Mouse (Mus musculus) kidney, embryonic 16.5 days (tissue): Measurements from ENCODE around the gene Dock6. TPM values are rescaled to one million over a fixed set of nuclear protein-coding genes. Genes with fewer than 3 reads are reported as not detected.
"Not testable (repeated sequence)": the region's sequence is repeated elsewhere in the genome, so short reads cannot be mapped to it uniquely, and the experiment has no call there.

Experiments used
- ATAC-seq: fragments of 200-750 bp; cut with Nextera tagmentation; 2 replicates; pipeline ENCODE4 v1.8.0; 2017; ENCODE audit warnings: moderate TSS enrichment; ENCODE audit not compliant: low FRiP score, low TSS enrichment
- H3K27ac ChIP-seq: fragments of 300-500 bp; sonication (generic); 2 replicates; pipeline ENCODE4 v1.5.1; 2014; ENCODE audit warnings: low read length
- H3K27me3 ChIP-seq: fragments of 300-500 bp; sonication (generic); 2 replicates; pipeline ENCODE4 v1.6.1; 2014; ENCODE audit warnings: low read length, control low read depth, mixed read lengths; ENCODE audit not compliant: insufficient read depth
- H3K36me3 ChIP-seq: fragments of 300-500 bp; sonication (generic); 2 replicates; pipeline ENCODE4 v1.6.1; 2014; ENCODE audit warnings: low read length, control low read depth, mixed read lengths; ENCODE audit not compliant: insufficient read depth
- H3K4me1 ChIP-seq: fragments of 300-500 bp; sonication (generic); 2 replicates; pipeline ENCODE4 v1.6.1; 2014; ENCODE audit warnings: low read length, control low read depth, mixed read lengths; ENCODE audit not compliant: insufficient read depth
- H3K4me2 ChIP-seq: fragments of 300-500 bp; sonication (generic); replicated peaks from 2 replicates; pipeline ENCODE4 v1.6.1; 2014; ENCODE audit warnings: low read depth, low read length
- H3K4me3 ChIP-seq: fragments of 300-500 bp; sonication (generic); 2 replicates; pipeline ENCODE4 v1.5.1; 2014; ENCODE audit warnings: mild to moderate bottlenecking, low read length
- H3K9ac ChIP-seq: fragments of 300-500 bp; sonication (generic); replicated peaks from 2 replicates; pipeline ENCODE4 v1.6.1; 2014; ENCODE audit warnings: low read length
- H3K9me3 ChIP-seq: fragments of 300-500 bp; sonication (generic); 2 replicates; pipeline ENCODE4 v1.6.1; 2016; ENCODE audit warnings: low read length, control low read depth
- WGBS: fragments of 180-500 bp; shearing (Covaris S2); extraction: QIAGEN DNeasy Blood & Tissue Kit; methylation state at CpG from one replicate; pipeline ENCODE4 v1.1.7; 2014; 5-methylcytosine and 5-hydroxymethylcytosine counted together
- polyA plus RNA-seq: library from polyadenylated mRNA; unstranded; fragments of >200 nt; fragmentation: Nextera tagmentation; extraction: Ambion mirVana; gene quantifications from 2 replicates; pipeline ENCODE4 v1.2.1, GENCODE M21; 2015

Dock6 gene
- polyA plus RNA-seq, 1 experiment from 2014 or later, result 46.8 TPM

DNA sequence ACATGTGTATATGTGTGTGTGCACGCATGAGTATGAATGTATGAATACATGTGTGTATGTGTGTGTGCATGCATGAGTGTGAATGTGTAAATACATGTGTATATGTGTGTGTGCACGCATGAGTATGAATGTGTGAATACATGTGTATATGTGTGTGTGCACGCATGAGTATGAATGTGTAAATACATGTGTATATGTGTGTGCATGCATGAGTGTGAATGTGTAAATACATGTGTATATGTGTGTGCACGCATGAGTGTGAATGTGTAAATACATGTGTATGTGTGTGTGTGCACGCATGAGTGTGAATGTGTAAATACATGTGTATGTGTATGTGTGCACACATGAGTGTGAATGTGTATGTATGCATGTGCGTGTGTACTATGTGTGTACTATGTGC is 58.9 kb downstream of the Dock6 start:
- H3K27me3 ChIP-seq, H3K4me3 ChIP-seq, H3K9me3 ChIP-seq, ATAC-seq, H3K4me2 ChIP-seq, H3K9ac ChIP-seq, H3K27ac ChIP-seq: not testable (repeated sequence)
- H3K36me3 ChIP-seq, result peaks cover 39% of the 10 kb centered on the region
- WGBS, result 97% methylated on average over 6 of the region's 6 CpGs
- peaks cover 39% of the 10 kb centered on the region for H3K4me1 ChIP-seq

DNA sequence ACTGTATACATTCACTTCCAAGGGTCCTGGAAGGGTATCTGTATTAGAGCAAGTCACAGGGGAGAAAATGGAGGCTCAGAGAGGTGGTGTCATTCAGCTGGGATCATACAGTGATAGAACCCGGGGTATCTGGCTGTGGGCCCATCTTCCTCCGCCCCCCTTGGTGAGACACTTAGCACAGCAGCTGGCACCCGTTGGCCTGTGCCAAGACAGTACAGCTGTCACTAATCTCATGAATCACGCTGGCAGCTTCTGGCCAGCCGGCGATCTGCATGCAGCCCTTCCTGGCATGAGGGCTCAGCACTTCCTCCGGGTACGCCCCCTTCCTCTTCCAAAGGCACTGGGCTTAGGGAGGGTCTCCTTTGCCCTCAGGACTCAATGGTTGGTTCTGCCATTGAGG is 59.8 kb downstream of the Dock6 start:
- H3K4me1 ChIP-seq, result peaks cover 45% of the 10 kb centered on the region
- no peak overlapping the region for H3K9ac ChIP-seq
- peak overlapping the region; percentile 41 for H3K27ac ChIP-seq
- H3K9me3 ChIP-seq, result no peaks in the 10 kb centered on the region
- 29% methylated on average over 8 of the region's 8 CpGs for WGBS
- peaks cover 40% of the 10 kb centered on the region for H3K36me3 ChIP-seq
- peak overlapping the region; percentile 29 for H3K4me2 ChIP-seq
- no peaks in the 10 kb centered on the region for H3K27me3 ChIP-seq
- H3K4me3 ChIP-seq, result 0 out of 2 replicates have a peak overlapping the region, but pooled peaks have one; percentile 7
- peak; percentile 26 for ATAC-seq

DNA sequence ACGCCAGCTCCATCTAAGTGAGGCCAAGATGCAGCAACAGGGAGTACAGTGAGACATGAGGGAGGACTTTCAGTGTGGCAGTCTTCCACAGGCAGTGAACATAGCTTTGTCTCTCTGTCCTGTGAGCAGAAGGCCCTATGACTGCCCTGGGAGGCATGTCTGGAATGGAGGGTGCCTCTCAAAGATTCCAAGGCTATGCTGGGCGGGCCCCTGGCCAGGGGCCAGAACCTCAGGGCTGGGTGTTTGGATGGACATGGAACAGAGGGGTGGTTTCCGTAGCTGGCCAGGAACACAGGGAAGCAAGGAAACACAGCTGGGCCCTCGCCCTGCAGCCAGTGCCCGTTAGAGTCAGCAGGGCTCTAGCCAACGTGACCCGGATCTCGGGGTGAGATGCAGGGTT is 60.6 kb downstream of the Dock6 start:
- Histone ChIP-seq H3K4me2 (peak overlapping the region; percentile 0; the same call in 1 of the 2 replicates), H3K4me3 (no peak overlapping the region), H3K36me3 (peaks cover 40% of the 10 kb centered on the region), H3K27ac (peak overlapping the region; percentile 6; the same call in 1 of the 2 replicates), H3K9me3 (no peaks in the 10 kb centered on the region), H3K27me3 (no peaks in the 10 kb centered on the region), H3K9ac (peak overlapping the region; percentile 25; the same call in 1 of the 2 replicates), H3K4me1 (peaks cover 47% of the 10 kb centered on the region)
- no peak; the same call in 1 of the 2 replicates for ATAC-seq
- WGBS, result 78% methylated on average over 8 of the region's 8 CpGs

DNA sequence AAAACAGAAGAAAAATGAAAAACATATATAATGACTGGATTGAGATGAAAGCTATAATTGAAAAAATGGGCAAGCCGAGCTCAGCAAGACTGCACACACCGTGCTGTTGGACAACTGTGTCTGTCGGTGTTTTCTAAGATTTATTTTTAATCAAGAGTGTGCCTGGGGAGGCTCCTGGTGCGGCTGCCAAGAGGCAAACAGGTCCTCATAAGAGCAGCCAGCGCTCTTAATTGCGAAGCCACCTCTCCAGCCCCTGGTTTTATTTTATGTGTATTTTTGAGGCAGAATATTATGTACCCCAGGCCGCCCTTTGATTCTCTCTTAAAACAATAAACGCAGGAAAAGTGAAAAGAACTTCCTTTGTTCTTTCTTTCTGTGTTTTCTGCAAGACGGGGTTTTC is 64.2 kb downstream of the Dock6 start:
- Histone ChIP-seq H3K4me2 (no peak overlapping the region), H3K27me3 (no peaks in the 10 kb centered on the region), H3K27ac (peak overlapping the region; percentile 15; the same call in 1 of the 2 replicates), H3K4me3 (no peak overlapping the region), H3K9me3 (no peaks in the 10 kb centered on the region), H3K36me3 (peaks cover 21% of the 10 kb centered on the region), H3K9ac (no peak overlapping the region), H3K4me1 (peaks cover 33% of the 10 kb centered on the region)
- ATAC-seq, result no peak
- WGBS, result 61% methylated on average over 9 of the region's 9 CpGs

DNA sequence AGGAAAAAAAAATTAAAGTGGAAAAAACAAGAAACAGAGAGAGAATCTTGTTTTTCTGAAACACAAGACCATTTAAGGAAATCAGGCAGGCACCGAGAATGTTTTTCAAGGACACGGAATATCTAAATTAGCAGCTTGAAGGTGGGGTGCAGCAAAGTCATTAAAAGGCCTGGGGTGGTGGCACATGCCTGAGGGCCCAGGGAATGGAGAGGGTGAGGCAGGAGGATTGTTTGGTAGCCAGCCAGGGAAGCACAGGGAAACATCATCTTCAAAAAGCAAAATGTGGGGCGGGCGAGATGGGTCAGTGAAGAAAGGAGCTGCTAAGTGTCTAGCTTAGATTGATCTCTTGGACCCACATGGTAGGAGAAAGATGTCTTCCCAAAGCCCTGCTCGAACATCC is 64.8 kb downstream of the Dock6 start:
- Histone ChIP-seq H3K27ac (0 out of 2 replicates have a peak overlapping the region, but pooled peaks have one; percentile 40), H3K36me3 (peaks cover 16% of the 10 kb centered on the region), H3K27me3 (no peaks in the 10 kb centered on the region), H3K9me3 (no peaks in the 10 kb centered on the region), H3K9ac (no peak overlapping the region), H3K4me2 (no peak overlapping the region), H3K4me3 (no peak overlapping the region), H3K4me1 (peaks cover 27% of the 10 kb centered on the region)
- no peak for ATAC-seq
- WGBS, result 58% methylated on average over 5 of the region's 5 CpGs

DNA sequence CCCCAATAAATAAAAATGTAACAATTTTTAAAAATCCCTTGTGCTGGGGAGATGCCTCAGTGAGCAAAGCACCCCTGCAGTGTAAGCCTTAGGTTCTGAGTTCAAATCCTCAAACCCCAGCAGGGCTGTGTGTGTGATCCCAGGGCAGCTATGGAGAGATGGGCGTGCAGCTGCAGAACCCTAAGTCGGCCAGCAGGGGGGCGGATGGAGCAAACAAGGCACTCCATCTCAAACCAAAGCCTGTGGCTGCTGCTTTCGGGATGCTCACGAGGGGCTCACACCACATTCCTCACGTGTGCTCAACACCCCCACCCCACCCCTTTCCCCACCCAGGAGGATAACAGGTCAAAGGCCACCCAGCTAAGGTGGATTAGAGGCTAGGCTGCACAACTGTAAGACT is 65.5 kb downstream of the Dock6 start:
- ATAC-seq, result peak; percentile 60; the same call in 1 of the 2 replicates
- Histone ChIP-seq H3K4me1 (peaks cover 25% of the 10 kb centered on the region), H3K27me3 (no peaks in the 10 kb centered on the region), H3K27ac (0 out of 2 replicates have a peak overlapping the region, but pooled peaks have one; percentile 40), H3K9ac (no peak overlapping the region; the same call in 1 of the 2 replicates), H3K4me3 (no peak overlapping the region), H3K36me3 (peaks cover 15% of the 10 kb centered on the region), H3K4me2 (0 out of 2 replicates have a peak overlapping the region, but pooled peaks have one; percentile 14), H3K9me3 (no peaks in the 10 kb centered on the region)
- 9% methylated on average over 6 of the region's 6 CpGs for WGBS

DNA sequence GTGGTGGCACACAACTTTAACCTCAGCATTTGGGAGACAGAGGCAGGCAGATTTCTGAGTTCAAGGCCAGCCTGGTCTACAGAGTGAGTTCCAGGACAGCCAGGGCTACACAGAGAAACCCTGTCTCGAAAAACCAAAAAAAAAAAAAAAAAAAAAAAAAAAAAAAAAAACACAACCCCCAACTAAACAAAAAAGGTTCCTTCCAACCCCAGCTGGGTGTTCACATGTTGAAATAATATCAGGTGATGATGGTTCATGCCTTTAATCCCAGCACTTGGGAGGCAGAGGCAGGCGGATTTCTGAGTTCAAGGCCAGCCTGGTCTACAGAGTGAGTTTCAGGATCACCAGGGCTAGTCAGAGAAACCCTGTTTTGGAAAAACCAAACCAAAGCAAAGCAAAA is 66.1 kb downstream of the Dock6 start:
- WGBS, result 90% methylated on average over 1 of the region's 2 CpGs
- H3K4me3 ChIP-seq, H3K9ac ChIP-seq, ATAC-seq, H3K27ac ChIP-seq, H3K4me2 ChIP-seq, H3K9me3 ChIP-seq, H3K27me3 ChIP-seq: not testable (repeated sequence)
- H3K36me3 ChIP-seq, result peaks cover 21% of the 10 kb centered on the region
- H3K4me1 ChIP-seq, result peaks cover 19% of the 10 kb centered on the region

DNA sequence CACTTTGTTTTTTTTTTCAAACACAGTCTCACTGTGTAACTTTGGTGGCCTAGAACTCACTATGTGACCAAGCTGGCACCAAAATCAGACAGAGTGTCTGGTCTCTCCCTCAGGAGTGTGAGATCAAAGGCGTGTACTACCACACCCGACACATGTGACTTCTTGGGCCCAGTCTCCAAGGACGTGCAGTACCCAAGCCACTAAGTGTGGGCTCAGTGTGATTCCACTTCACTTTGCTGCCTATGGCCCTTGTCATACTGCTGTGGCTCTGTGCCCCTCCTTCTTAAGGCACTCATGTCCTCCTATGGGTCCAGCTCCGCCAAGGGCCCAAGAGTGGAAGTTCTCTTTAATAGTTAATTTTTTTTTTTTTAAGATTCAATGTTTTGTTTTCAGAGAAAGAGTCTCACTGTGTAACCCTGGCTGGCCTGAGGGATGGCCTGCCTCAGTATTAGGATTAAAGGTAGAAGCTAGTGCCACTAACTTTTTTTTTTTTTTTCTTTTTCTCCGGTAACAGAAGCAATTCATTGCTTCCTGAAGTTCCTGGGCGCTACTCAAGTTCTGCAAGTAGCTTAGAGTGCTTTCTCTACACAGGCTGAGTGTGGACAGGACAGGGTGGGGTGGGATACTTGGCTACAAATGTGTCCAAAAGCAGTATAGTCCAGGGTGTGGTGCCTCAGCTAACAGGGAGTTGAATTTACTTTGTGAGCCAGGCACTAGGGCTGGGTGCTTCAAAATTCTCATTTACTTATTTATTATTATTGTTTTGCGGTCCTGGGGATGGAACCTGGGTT is 67.7 kb downstream of the Dock6 start:
- no peak for ATAC-seq
- 78% methylated on average over 7 of the region's 7 CpGs for WGBS
- H3K4me1 ChIP-seq, result peaks cover 19% of the 10 kb centered on the region
- H3K27ac ChIP-seq, result no peak overlapping the region
- no peak overlapping the region for H3K4me2 ChIP-seq
- H3K9me3 ChIP-seq, result no peaks in the 10 kb centered on the region
- H3K27me3 ChIP-seq, result no peaks in the 10 kb centered on the region
- peaks cover 29% of the 10 kb centered on the region for H3K36me3 ChIP-seq
- H3K4me3 ChIP-seq, result no peak overlapping the region
- no peak overlapping the region for H3K9ac ChIP-seq

DNA sequence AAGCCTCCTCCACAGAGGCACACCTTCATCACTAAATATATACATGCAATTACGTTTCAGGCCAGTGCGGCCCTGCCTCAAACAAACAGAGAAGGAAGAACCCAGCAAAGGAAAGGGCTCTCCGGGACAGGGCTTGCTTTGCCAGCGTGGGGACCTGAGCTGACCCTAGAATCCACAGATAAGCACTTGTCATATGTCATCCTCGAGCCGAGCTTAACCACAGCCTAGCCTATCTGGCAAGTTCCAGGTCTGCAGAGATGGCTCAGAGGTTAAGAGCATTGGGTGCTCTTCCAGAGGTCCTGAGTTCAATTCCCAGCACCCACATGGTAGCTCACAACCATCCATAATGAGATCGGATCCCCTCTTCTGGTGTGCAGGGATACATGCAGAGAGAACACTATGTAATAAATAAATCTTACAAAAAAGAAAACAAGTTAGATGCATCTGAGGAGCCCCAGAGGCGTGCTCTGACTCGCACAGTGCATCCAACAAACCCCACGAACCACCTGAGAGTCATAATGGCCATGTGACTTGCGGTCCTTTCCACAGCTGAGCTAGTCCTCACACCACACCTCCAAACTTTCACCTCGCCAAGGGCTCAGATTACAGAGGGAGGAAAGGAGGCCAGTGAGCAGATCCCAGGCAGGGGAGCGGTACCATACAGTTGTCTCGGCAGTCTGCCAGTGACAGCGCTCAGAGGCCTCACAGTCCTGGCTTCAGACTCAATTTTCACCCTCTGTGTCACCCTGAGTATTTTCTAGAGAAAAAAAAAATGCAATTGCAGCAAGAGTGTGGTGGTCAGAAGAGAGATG is 70.6 kb downstream of the Dock6 start:
- Histone ChIP-seq H3K27me3 (no peaks in the 10 kb centered on the region), H3K36me3 (peaks cover 49% of the 10 kb centered on the region), H3K27ac (no peak overlapping the region), H3K4me3 (no peak overlapping the region), H3K9me3 (0 out of 2 replicates have a peak, but pooled peaks cover 2% of the 10 kb centered on the region), H3K9ac (no peak overlapping the region), H3K4me2 (no peak overlapping the region), H3K4me1 (0 out of 2 replicates have a peak, but pooled peaks cover 6% of the 10 kb centered on the region)
- 62% methylated on average over 15 of the region's 15 CpGs for WGBS
- peak; percentile 63; the same call in 1 of the 2 replicates for ATAC-seq
